Mouse (Mus musculus) liver, embryonic 14.5 days (tissue): ENCODE measurements around the gene Ankrd34a. TPM values are rescaled to one million over a fixed set of nuclear protein-coding genes. Genes with fewer than 3 reads are reported as not detected.

ENCODE experiments used
- ATAC-seq: fragments of 200-750 bp; cut with Nextera tagmentation; 2 replicates; pipeline ENCODE4 v1.8.0; 2017; ENCODE audit warnings: moderate number of reproducible peaks, mild to moderate bottlenecking, moderate library complexity; ENCODE audit not compliant: insufficient read depth
- DNase-seq, 3 experiments: peaks; one replicate each; pipeline ENCODE4 v3.0.0-alpha.2; 2012 to 2013; ENCODE audit warnings: low read depth in 3 of 3, low spot score in 3 of 3
- H3K27ac ChIP-seq: fragments of 300-500 bp; sonication (generic); 2 replicates; pipeline ENCODE4 v1.5.1; 2014; ENCODE audit warnings: moderate library complexity, mild to moderate bottlenecking, control low read depth, inconsistent platforms
- H3K27me3 ChIP-seq: fragments of 300-500 bp; sonication (generic); 2 replicates; pipeline ENCODE4 v1.6.1; 2014; ENCODE audit warnings: mild to moderate bottlenecking, low read length, moderate library complexity; ENCODE audit not compliant: control insufficient read depth, insufficient read depth
- H3K36me3 ChIP-seq: fragments of 300-500 bp; sonication (generic); replicated peaks from 2 replicates; pipeline ENCODE4 v1.6.1; 2014; ENCODE audit warnings: low read depth; ENCODE audit not compliant: control insufficient read depth, insufficient read depth
- H3K4me1 ChIP-seq, 2 experiments: fragments of 200-500 bp in 1 of 2; fragments of 300-500 bp in 1 of 2; sonication (generic) in 1 of 2; replicated peaks; 2 replicates each; pipeline ENCODE4 v1.6.1; 2012 to 2014; ENCODE audit warnings: antibody characterized with exemption in 1 of 2, inconsistent platforms in 1 of 2, low read length in 1 of 2; ENCODE audit not compliant: control insufficient read depth in 2 of 2, insufficient read depth in 2 of 2
- H3K4me2 ChIP-seq: fragments of 300-500 bp; sonication (generic); 2 replicates; pipeline ENCODE4 v1.6.1; 2014; ENCODE audit warnings: low read depth, mild to moderate bottlenecking, control low read depth, moderate library complexity
- H3K4me3 ChIP-seq, 2 experiments: fragments of 200-500 bp in 1 of 2; fragments of 300-500 bp in 1 of 2; sonication (generic) in 1 of 2; 2 replicates each; pipeline ENCODE4 v1.5.1; 2012 to 2014; ENCODE audit warnings: low read depth in 2 of 2, low read length in 2 of 2, mild to moderate bottlenecking in 2 of 2, control low read depth in 1 of 2, inconsistent platforms in 1 of 2, moderate library complexity in 1 of 2; ENCODE audit not compliant: insufficient read depth in 1 of 2
- H3K9ac ChIP-seq: fragments of 300-500 bp; sonication (generic); replicated peaks from 2 replicates; pipeline ENCODE4 v1.6.1; 2014; ENCODE audit warnings: mild to moderate bottlenecking, control low read depth, moderate library complexity
- H3K9me3 ChIP-seq: fragments of 300-500 bp; sonication (generic); 2 replicates; pipeline ENCODE4 v1.6.1; 2016; ENCODE audit warnings: low read length, mixed read lengths; ENCODE audit not compliant: control insufficient read depth
- CTCF ChIP-seq: IDR thresholded peaks from 2 replicates; pipeline ENCODE4 v1.5.1; 2016; ENCODE audit warnings: antibody characterized with exemption, low read depth, control low read depth
- EP300 ChIP-seq: IDR thresholded peaks from 2 replicates; pipeline ENCODE4 v1.6.1; 2016; ENCODE audit warnings: antibody characterized with exemption, low read depth
- WGBS: fragments of 180-500 bp; shearing (Covaris S2); extraction: QIAGEN DNeasy Blood & Tissue Kit; methylation state at CpG from one replicate; pipeline ENCODE4 v1.1.7; 2014; ENCODE audit not compliant: insufficient replicate concordance; 5-methylcytosine and 5-hydroxymethylcytosine counted together
- polyA plus RNA-seq, 2 experiments: library from polyadenylated mRNA; depleted of rRNA in 1 of 2; stranded (reverse) in 1 of 2; unstranded in 1 of 2; fragments of >200 nt; fragmentation: Nextera tagmentation in 1 of 2; extraction: Ambion mirVana in 1 of 2; gene quantifications; 2 replicates each; pipeline versions ENCODE4 v1.2.1 to v1.2.3; 2012 to 2014

Gene Ankrd34a
- polyA plus RNA-seq, 2 experiments, result 0.08 TPM; not detected in 1

DNA sequence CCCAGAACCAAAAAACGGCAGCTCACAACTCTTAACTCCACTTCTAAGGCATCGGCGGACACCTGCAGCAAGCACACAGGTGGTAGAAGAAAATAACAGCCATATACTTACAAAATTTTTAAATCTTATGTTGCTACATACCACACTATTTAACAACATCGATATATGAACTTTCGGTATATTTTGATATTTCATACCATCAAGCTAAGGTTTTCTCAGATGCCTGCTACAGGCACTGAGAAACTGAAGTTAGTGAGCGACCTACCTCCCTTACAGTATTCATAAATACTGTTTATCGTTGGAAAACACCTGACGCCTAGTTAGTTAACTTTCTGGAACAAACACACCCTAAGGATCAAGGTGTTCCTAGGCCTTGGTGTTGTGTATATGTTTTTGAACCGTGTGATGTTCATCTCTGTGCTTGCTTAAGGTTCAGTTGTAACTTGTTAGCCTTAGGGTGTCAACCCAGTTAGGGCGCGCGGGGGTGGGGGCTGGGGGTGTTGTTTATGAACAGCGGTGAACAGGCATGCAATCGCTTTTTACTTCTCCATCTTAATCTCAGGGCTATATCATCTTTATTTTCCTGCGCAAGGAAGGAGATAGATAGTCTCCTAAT is 40.3 kb upstream of the Ankrd34a start:
- no peak for DNase-seq
- TF ChIP-seq CTCF, result no peak
- H3K4me1 ChIP-seq, result peaks cover 10 to 12% of the 10 kb centered on the region in 2 experiments

GRCm38 (mm10) chr3:96556651-96557635 is 39.5 kb upstream of the Ankrd34a start:
- Histone ChIP-seq H3K4me1 (peaks cover 10 to 15% of the 10 kb centered on the region in 2 experiments), H3K36me3 (peaks cover 15% of the 10 kb centered on the region), H3K4me3 (peak overlapping the region; percentile 82 to 89), H3K27me3 (no peaks in the 10 kb centered on the region), H3K9me3 (no peaks in the 10 kb centered on the region), H3K9ac (peak overlapping the region; percentile 97), H3K27ac (peak overlapping the region; percentile 85), H3K4me2 (peak overlapping the region; percentile 99)
- ATAC-seq (no peak), DNase-seq (no peak)
- TF ChIP-seq EP300 (no peak), CTCF (no peak)
- 2% methylated on average over 22 of the region's 22 CpGs for WGBS

More for the DNA sequence above, 40.3 kb upstream of the Ankrd34a start:
- ATAC-seq, result no peak
- Histone ChIP-seq H3K4me3 (peak overlapping the region in 1 of 2 experiments; percentile 89; a peak in 1 of 4 replicates), H3K27ac (no peak overlapping the region), H3K4me2 (peak overlapping the region; percentile 99), H3K9me3 (no peaks in the 10 kb centered on the region), H3K36me3 (peaks cover 15% of the 10 kb centered on the region), H3K27me3 (no peaks in the 10 kb centered on the region), H3K9ac (no peak overlapping the region)
- 60% methylated on average over 15 of the region's 15 CpGs for WGBS

DNA sequence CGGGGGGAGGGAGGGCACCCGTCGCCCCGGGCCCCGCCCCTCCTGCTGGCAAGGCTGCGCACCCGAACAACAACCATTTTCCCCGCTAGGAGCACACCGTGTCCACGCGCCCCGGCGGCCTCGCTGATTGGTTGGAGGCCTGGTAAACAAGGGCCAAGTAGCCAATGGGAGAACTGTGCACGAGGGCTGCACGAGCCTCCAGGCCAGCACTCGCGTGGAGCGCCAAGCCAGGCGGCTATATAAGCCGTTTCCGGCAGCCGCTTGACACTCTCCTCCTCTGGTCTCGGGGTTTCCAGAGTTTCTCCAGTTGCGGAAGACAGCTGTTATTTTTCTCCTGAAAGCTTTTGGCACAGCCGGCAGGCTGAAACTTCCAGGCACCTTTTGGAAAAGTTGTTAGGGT is 38.7 kb upstream of the Ankrd34a start, which contains the start of gene Txnip:
TSS of gene Txnip (plus strand) at position 264 of the 400 bp plus-strand sequence.
- no peaks in the 10 kb centered on the region for H3K9me3 ChIP-seq
- under 1% methylated on average over 26 of the region's 26 CpGs for WGBS
- H3K27me3 ChIP-seq, result no peaks in the 10 kb centered on the region
- peak within 1 kb of the TSS; percentile 89 to 99 for H3K4me3 ChIP-seq
- H3K36me3 ChIP-seq, result peaks cover 15% of the 10 kb centered on the region
- peak within 1 kb of the TSS; percentile 99 for H3K4me2 ChIP-seq
- peak; percentile 99 for ATAC-seq
- peak; percentile 65; the same call in 1 of the 2 replicates for TF ChIP-seq EP300
- TF ChIP-seq CTCF, result peak; percentile 83
- peak within 1 kb of the TSS; percentile 90 for H3K27ac ChIP-seq
- H3K9ac ChIP-seq, result peak within 1 kb of the TSS; percentile 97
- H3K4me1 ChIP-seq, result peaks cover 10 to 15% of the 10 kb centered on the region in 2 experiments
- peak; percentile 98 to 99 (median 99) for DNase-seq

DNA sequence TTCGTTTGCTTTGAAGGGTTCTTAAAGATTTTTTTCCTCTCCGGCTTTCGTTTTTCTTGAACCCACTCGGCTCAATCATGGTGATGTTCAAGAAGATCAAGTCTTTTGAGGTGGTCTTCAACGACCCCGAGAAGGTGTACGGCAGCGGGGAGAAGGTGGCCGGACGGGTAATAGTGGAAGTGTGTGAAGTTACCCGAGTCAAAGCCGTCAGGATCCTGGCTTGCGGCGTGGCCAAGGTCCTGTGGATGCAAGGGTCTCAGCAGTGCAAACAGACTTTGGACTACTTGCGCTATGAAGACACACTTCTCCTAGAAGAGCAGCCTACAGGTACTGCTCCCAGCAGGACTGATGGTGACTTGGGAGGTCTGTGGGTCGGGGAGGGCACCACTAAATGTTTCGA is 38.3 kb upstream of the Ankrd34a start:
- H3K4me3 ChIP-seq, result peak overlapping the region; percentile 89 to 99
- WGBS, result under 1% methylated on average over 17 of the region's 17 CpGs
- peaks cover 15% of the 10 kb centered on the region for H3K36me3 ChIP-seq
- peaks cover 10 to 15% of the 10 kb centered on the region in 2 experiments for H3K4me1 ChIP-seq
- H3K27ac ChIP-seq, result peak overlapping the region; percentile 90
- ATAC-seq (peak; percentile 24; the same call in 1 of the 2 replicates), DNase-seq (no peak)
- no peaks in the 10 kb centered on the region for H3K9me3 ChIP-seq
- peak overlapping the region; percentile 97 for H3K9ac ChIP-seq
- no peak for TF ChIP-seq CTCF
- TF ChIP-seq EP300, result no peak
- no peaks in the 10 kb centered on the region for H3K27me3 ChIP-seq
- peak overlapping the region; percentile 99 for H3K4me2 ChIP-seq
